Mouse (Mus musculus) left cerebral cortex, adult 8-10 months (tissue): ENCODE data around the gene Olfr1303. TPM values are rescaled to one million over a fixed set of nuclear protein-coding genes. Genes with fewer than 3 reads are reported as not detected.

Experiments
- DNase-seq, 2 experiments: peaks; one replicate each; pipeline ENCODE4 v3.0.0; 2022; ENCODE audit warnings: low spot score in 2 of 2
- total RNA-seq, 4 experiments: library from RNA; stranded (reverse); gene quantifications; 2 replicates each; pipeline ENCODE4 v1.2.4; 2022

Olfr1303 gene
- total RNA-seq: not detected

DNA sequence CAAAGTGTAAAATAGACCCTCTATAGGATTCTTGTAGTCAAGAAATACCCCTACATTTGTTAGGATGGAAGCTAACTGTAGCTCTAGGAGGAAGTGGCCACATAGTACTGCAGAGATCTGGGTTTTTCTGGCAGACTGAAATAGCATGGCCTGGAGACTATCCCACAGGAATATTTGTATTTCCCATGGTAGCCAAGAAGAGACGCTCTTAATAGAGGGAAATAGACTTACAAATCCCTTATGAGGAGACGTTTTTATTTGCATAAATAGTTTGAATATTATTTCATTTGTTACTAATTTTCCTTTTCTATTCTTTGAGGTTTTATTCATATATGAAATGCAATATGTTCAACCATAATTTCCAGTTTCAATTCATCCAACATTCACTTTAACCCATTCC is at the start of gene Olfr1303:
Gene Olfr1303 (minus strand): TSS at position 101 of the 400 bp plus-strand sequence.
- no peak for DNase-seq

DNA sequence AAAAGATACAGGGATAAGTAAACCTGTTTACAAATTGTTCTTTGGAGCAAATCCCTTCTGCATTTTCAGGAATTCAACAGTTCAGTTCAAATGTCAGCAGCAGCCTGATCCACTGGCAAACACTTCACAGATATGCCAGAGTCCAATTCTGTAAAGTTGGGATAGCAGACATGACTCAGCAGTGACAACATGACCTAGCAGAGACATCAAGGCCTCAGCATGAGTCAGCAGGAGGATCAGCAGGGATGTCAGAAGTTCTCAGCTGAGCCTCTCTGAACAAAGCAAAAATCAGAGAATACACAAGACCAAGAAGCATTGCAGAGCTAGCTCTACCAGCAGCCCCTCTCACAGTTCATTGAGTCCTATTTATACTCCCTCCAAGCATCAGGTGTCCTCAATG is 7.2 kb downstream of the Olfr1303 start:
- no peak for DNase-seq

DNA sequence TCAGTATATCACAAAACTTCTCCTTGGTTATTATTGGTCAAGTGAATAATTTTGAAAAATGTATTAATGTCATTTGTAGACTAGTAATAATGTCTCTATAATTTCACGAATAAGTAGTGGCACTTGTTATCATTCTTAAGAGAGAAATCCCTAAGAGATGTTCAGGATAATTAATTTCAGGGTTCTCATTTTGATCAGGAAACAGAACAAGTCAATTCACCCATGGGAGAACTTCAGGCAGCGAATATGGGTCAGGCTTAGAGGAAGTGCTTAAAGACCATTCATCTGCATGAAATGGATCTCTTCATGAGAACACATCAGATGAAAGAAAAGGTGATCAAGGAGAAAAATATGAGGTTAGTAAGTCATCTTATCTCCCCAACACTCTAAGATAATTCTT is 43.0 kb downstream of the Olfr1303 start, which contains the start of gene Olfr1302:
Gene Olfr1302 (plus strand): TSS at position 301 of the 400 bp plus-strand sequence.
- no peak for DNase-seq

Other genes with a start within 250 kb of the Olfr1303 start
- not detected for gene Olfr1297, start 193.8 kb downstream of the Olfr1303 start, total RNA-seq
- gene Olfr1298, start 171.1 kb downstream of the Olfr1303 start, total RNA-seq: not detected
- not detected for gene Olfr1299, start 158.9 kb downstream of the Olfr1303 start, total RNA-seq
- not detected for gene Olfr1301, start 69.3 kb downstream of the Olfr1303 start, total RNA-seq
- gene Olfr1302, start 42.9 kb downstream of the Olfr1303 start, total RNA-seq: not detected
- gene Olfr1305, start 56.8 kb upstream of the Olfr1303 start, total RNA-seq: not detected
- not detected for gene Olfr1306, start 95.9 kb upstream of the Olfr1303 start, total RNA-seq
- gene Olfr1307, start 129.1 kb upstream of the Olfr1303 start, total RNA-seq: under 1 TPM; 0.02 to 0.04 (median 0.03) TPM
- not detected for gene Olfr1308, start 144.6 kb upstream of the Olfr1303 start, total RNA-seq
- gene Olfr1309, start 169.9 kb upstream of the Olfr1303 start, total RNA-seq: not detected
- gene Olfr1310, start 192.4 kb upstream of the Olfr1303 start, total RNA-seq: not detected
- not detected for gene Olfr1311, start 204.1 kb upstream of the Olfr1303 start, total RNA-seq
- gene Olfr1312, start 229.9 kb upstream of the Olfr1303 start, total RNA-seq: not detected